Mouse (Mus musculus): ENCODE data around the gene Map3k3.

Map3k3 gene

GRCm38 (mm10) chr11:106158081-106158929 is 73.9 kb downstream of the Map3k3 start:
- peak; percentile 72 for DNase-seq (ENCODE audit: low read depth)

- DNase-seq (ENCODE audit: low read depth) = no peak
Observed at GRCm38 (mm10) chr11:106158930-106159215, 74.5 kb downstream of the Map3k3 start.

GRCm38 (mm10) chr11:106159216-106159920 is 75.0 kb downstream of the Map3k3 start:
- DNase-seq (ENCODE audit: low read depth) = peak; percentile 31

- peak; percentile 82 for DNase-seq (ENCODE audit: low read depth)
Observed at GRCm38 (mm10) chr11:106159921-106160840, 75.8 kb downstream of the Map3k3 start.

- peak; percentile 42 for DNase-seq (ENCODE audit: low read depth)
Observed at GRCm38 (mm10) chr11:106160841-106161721, 76.7 kb downstream of the Map3k3 start, which contains the start of the genes Gm10840 and Limd2. Gene Gm10840, plus strand, starts transcription at chr11:106160850. Gene Limd2, minus strand, starts transcription at chr11:106160860.

GRCm38 (mm10) chr11:106162237-106162636 is 77.8 kb downstream of the Map3k3 start:
- no peak for DNase-seq (ENCODE audit: low read depth)

GRCm38 (mm10) chr11:106163546-106163945 is 79.1 kb downstream of the Map3k3 start:
- DNase-seq (ENCODE audit: low read depth) = no peak

GRCm38 (mm10) chr11:106164601-106165180 is 80.3 kb downstream of the Map3k3 start:
- DNase-seq (ENCODE audit: low read depth) = no peak

- peak; percentile 66 for DNase-seq (ENCODE audit: low read depth)
Observed at GRCm38 (mm10) chr11:106167435-106167834, 83.0 kb downstream of the Map3k3 start.

- DNase-seq (ENCODE audit: low read depth) = no peak
Observed at GRCm38 (mm10) chr11:106170807-106171206, 86.4 kb downstream of the Map3k3 start.

- DNase-seq (ENCODE audit: low read depth) = no peak
Observed at GRCm38 (mm10) chr11:106173228-106173627, 88.8 kb downstream of the Map3k3 start.

GRCm38 (mm10) chr11:106174372-106174771 is 90.0 kb downstream of the Map3k3 start:
- peak; percentile 74 for DNase-seq (ENCODE audit: low read depth)

- DNase-seq (ENCODE audit: low read depth) = peak; percentile 67
Observed at GRCm38 (mm10) chr11:106175081-106175480, 90.7 kb downstream of the Map3k3 start.

GRCm38 (mm10) chr11:106176372-106176771 is 92.0 kb downstream of the Map3k3 start:
- DNase-seq (ENCODE audit: low read depth) = no peak

- DNase-seq (ENCODE audit: low read depth) = peak; percentile 20
Observed at GRCm38 (mm10) chr11:106178036-106178782, 93.8 kb downstream of the Map3k3 start.

- peak; percentile 66 for DNase-seq (ENCODE audit: low read depth)
Observed at GRCm38 (mm10) chr11:106179711-106180448, 95.5 kb downstream of the Map3k3 start.

GRCm38 (mm10) chr11:106180449-106180801 is 96.0 kb downstream of the Map3k3 start:
- DNase-seq (ENCODE audit: low read depth) = no peak

- DNase-seq (ENCODE audit: low read depth) = no peak
Observed at GRCm38 (mm10) chr11:106187326-106187725, 102.9 kb downstream of the Map3k3 start.

GRCm38 (mm10) chr11:106191716-106192115 is 107.3 kb downstream of the Map3k3 start:
- no peak for DNase-seq (ENCODE audit: low read depth)

All from NIH3T3 (cell line).